Mouse (Mus musculus) C2C12 (cell line): ENCODE results near the gene Sec14l1. TPM values are rescaled to one million over a fixed set of nuclear protein-coding genes. Genes with fewer than 3 reads are reported as not detected.

ENCODE experiments used
- H3K27me3 ChIP-seq: one replicate; pipeline ENCODE4 v1.6.1; 2011; ENCODE audit not compliant: control insufficient read depth, insufficient read depth, insufficient read length
- H3K36me3 ChIP-seq: one replicate; pipeline ENCODE4 v1.6.1; 2011; ENCODE audit not compliant: control insufficient read depth, insufficient read depth
- H3K4me3 ChIP-seq: one replicate; pipeline ENCODE4 v1.5.1; 2011; ENCODE audit warnings: mild to moderate bottlenecking, control low read depth; ENCODE audit not compliant: poor library complexity, insufficient read depth, severe bottlenecking
- H3K79me2 ChIP-seq: one replicate; pipeline ENCODE4 v1.6.1; 2011; ENCODE audit not compliant: control insufficient read depth, insufficient read depth
- H3K79me3 ChIP-seq: one replicate; pipeline ENCODE4 v1.6.1; 2011; ENCODE audit warnings: low read depth, control low read depth
- H3ac ChIP-seq: one replicate; pipeline ENCODE3; 2011; ENCODE audit warnings: low read depth; ENCODE audit not compliant: control insufficient read depth, insufficient read length
- CEBPB ChIP-seq: IDR thresholded peaks from one replicate; pipeline ENCODE4 v1.6.1; 2011; ENCODE audit warnings: low read depth, mild to moderate bottlenecking, control low read depth, moderate library complexity
- CTCF ChIP-seq: IDR thresholded peaks from one replicate; pipeline ENCODE4 v1.5.1; 2011; ENCODE audit not compliant: control insufficient read depth, insufficient read depth, insufficient read length
- FOSL1 ChIP-seq: IDR thresholded peaks from one replicate; pipeline ENCODE4 v1.8.0; 2011; ENCODE audit warnings: mild to moderate bottlenecking, low read length; ENCODE audit not compliant: poor library complexity, insufficient read depth, severe bottlenecking
- MAX ChIP-seq: IDR thresholded peaks from one replicate; pipeline ENCODE4 v1.6.1; 2011; ENCODE audit warnings: mild to moderate bottlenecking, control low read depth
- MYOD1 ChIP-seq: IDR thresholded peaks from one replicate; pipeline ENCODE4 v1.6.1; 2011; ENCODE audit warnings: low read depth; ENCODE audit not compliant: control insufficient read depth, insufficient read length
- MYOG ChIP-seq: IDR thresholded peaks from one replicate; pipeline ENCODE4 v1.6.1; 2011; ENCODE audit not compliant: control insufficient read depth, insufficient read length; ENCODE audit errors: extremely low read depth
- USF1 ChIP-seq: IDR thresholded peaks from one replicate; pipeline ENCODE4 v1.6.1; 2011; ENCODE audit warnings: low read depth, mild to moderate bottlenecking, control low read depth, moderate library complexity
- polyA plus RNA-seq: library from polyadenylated mRNA; unstranded; fragments of >200 nt; fragmentation: generic; extraction: Trizol; gene quantifications from one replicate; pipeline ENCODE4 v1.2.1, GENCODE M21; 2012; ENCODE audit warnings: missing spikeins

Sec14l1 gene
- polyA plus RNA-seq, 1 experiment: 41.9 TPM

DNA sequence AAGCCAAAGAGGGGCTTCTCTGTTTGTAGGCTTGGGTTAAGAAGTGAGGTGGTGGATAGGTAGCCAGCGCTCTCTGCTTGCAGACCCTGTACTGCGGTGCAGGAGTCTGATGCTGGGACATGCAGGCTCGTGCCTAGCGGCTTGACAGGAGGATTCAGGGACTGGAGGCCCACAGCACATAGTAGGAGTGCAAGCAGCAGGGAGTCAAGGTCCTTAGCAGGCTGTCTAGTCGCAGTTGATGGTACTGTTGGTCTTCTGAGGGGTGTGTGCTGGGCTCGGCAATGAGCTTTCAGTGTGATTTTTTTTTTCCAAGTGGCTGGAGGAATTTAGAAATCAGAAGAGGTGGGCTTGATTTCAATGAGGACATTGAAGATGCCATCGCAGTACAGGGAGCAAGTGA lies 36.5 kb downstream of the Sec14l1 start:
- no peak for TF ChIP-seq MYOG
- H3K79me2 ChIP-seq: no peaks in the 10 kb centered on the region
- no peaks in the 10 kb centered on the region for H3K79me3 ChIP-seq
- H3K36me3 ChIP-seq: peaks cover 71% of the 10 kb centered on the region
- no peaks in the 10 kb centered on the region for H3K27me3 ChIP-seq
- no peak overlapping the region for H3K4me3 ChIP-seq
- H3ac ChIP-seq: no peak overlapping the region

DNA sequence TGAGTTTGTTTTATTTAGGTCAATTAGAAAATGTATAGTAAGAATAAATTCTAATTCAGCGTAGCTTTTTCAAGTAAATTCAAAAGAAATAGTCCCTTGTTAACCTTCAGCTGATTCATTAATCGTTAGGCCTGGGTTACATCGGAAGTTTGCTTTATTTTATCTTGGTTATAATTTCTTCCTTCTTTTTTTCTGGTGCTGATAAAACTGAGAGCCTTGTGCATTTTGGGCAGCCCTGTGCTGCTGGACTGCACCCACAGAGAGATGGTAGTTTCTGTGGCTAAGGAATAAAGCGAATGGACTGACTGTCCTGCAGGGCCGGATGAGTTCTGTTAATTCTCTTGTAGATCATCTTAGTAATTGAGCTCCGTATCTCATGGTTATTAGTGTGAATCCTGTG lies 37.6 kb downstream of the Sec14l1 start:
- H3ac ChIP-seq: no peak overlapping the region
- H3K79me2 ChIP-seq: no peaks in the 10 kb centered on the region
- H3K79me3 ChIP-seq: no peaks in the 10 kb centered on the region
- H3K27me3 ChIP-seq: no peaks in the 10 kb centered on the region
- H3K4me3 ChIP-seq: no peak overlapping the region
- no peak for TF ChIP-seq MYOG
- no peak for TF ChIP-seq USF1
- TF ChIP-seq FOSL1: no peak
- no peak for TF ChIP-seq CEBPB
- TF ChIP-seq MAX: no peak
- no peak for TF ChIP-seq MYOD1
- no peak for TF ChIP-seq CTCF
- peaks cover 71% of the 10 kb centered on the region for H3K36me3 ChIP-seq

DNA sequence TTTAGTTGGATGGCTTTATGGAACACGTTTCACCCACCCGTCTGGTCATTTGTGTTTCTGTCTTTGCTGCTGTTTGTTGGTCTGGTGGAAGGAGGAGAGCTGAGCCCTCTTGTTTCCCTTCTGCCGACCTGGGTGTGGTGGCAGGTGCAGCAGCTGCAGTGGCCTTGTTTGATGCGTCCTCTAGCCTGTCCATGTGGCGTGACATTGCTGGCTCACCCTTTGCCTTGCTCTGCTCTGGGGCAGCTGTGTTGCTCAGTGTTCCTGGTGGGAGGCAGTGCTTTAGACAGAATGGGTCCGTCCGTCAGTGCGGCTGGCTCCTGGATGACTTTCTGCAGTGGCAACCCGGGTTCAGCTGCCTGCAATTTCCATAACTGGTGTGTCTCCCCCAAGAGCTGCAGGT lies 38.6 kb downstream of the Sec14l1 start:
- H3K27me3 ChIP-seq: no peaks in the 10 kb centered on the region
- H3ac ChIP-seq: no peak overlapping the region
- H3K79me3 ChIP-seq: no peaks in the 10 kb centered on the region
- TF ChIP-seq USF1 (no peak), CEBPB (no peak), MYOD1 (no peak), MYOG (no peak), FOSL1 (no peak), CTCF (no peak), MAX (no peak)
- H3K36me3 ChIP-seq: peaks cover 68% of the 10 kb centered on the region
- no peak overlapping the region for H3K4me3 ChIP-seq
- no peaks in the 10 kb centered on the region for H3K79me2 ChIP-seq

DNA sequence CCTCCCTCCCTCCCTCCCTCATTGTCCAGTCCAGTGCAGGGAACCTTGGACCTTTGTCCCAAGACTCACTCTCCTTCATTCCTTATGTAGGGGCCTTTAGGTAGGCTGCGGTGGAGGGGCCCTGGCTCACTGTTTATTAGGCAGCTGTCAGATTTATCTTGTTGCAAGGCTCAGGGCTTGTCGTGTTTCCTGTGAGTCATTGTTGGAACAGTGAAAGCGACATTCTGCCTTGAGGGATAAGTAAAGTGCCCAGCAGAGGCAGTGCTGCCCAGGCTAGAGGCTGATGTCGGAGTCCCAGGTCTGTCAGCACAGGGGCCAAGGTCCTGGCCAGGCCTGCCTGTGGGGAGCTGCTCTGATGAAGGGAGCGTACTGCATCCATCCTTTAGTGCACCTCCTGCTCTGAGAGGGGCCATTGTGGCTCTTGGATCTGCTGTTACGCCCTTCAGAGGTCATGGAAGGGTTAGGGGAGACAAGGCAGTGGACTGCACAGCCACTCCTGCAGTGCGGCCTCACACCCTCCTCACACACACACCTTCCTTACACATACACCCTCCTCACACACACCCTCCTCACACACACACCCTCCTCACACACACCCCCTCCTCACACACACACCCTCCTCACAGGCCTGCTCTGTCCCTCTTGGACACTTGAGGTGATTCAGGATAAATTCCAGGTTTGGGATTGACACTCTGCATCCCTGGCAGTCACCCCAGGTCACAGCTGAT lies 39.3 kb downstream of the Sec14l1 start:
- no peak overlapping the region for H3ac ChIP-seq
- H3K36me3 ChIP-seq: peaks cover 65% of the 10 kb centered on the region

DNA sequence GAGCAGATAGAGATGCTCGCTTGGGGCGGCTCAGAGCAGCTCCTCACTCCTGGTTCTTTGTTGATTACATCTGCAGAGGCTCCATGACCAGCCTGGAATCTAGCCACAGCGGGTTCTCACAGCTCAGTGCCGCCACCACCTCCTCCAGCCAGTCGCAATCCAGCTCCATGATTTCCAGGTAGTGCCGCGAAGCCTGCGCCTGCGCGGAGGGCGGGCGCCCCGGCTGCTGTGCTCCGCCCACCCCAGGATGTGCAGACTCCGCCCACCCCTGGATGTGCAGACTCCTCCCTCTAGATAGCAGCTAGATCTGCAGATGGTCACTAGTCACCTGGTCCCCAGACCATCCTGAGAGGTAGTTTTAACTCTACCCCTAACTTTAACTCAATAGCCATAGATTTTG lies 41.8 kb downstream of the Sec14l1 start:
- Histone ChIP-seq H3K4me3 (no peak overlapping the region), H3K27me3 (no peaks in the 10 kb centered on the region), H3K79me3 (no peaks in the 10 kb centered on the region), H3K79me2 (no peaks in the 10 kb centered on the region), H3ac (no peak overlapping the region), H3K36me3 (peaks cover 40% of the 10 kb centered on the region)
- TF ChIP-seq CTCF (no peak), MAX (no peak), CEBPB (no peak), FOSL1 (no peak), MYOG (no peak), USF1 (no peak), MYOD1 (no peak)

More for the DNA sequence above, 39.3 kb downstream of the Sec14l1 start:
- TF ChIP-seq MYOD1 (peak; percentile 39), CTCF (no peak), FOSL1 (no peak), MYOG (no peak), CEBPB (no peak), MAX (no peak)
- no peaks in the 10 kb centered on the region for H3K79me2 ChIP-seq
- H3K79me3 ChIP-seq: no peaks in the 10 kb centered on the region
- H3K4me3 ChIP-seq: no peak overlapping the region
- H3K27me3 ChIP-seq: no peaks in the 10 kb centered on the region

DNA sequence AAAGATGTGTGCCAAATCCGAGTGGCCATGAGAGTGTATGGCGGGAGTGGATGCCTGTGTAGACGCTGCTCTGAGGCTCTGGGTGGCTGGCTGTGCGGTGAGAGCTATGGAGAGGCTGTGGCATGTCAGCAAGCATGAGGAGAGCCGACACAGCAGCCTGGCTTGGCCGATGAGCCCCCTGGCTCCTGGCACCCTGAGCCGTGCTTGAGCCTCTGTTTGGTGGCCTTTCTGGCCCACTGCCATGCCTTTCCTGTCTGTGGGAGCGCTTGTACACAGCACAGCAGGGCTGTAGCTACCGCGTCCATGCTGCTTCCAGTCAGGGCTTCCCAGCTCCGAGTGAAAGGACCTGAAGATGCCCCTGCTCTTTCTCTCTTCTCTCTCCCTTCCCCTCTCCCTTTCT lies 43.4 kb downstream of the Sec14l1 start:
- Histone ChIP-seq H3K36me3 (peaks cover 39% of the 10 kb centered on the region), H3K27me3 (no peaks in the 10 kb centered on the region), H3K79me3 (no peaks in the 10 kb centered on the region), H3K79me2 (no peaks in the 10 kb centered on the region), H3ac (no peak overlapping the region), H3K4me3 (no peak overlapping the region)
- no peak for TF ChIP-seq CEBPB
- TF ChIP-seq USF1: no peak
- no peak for TF ChIP-seq MAX
- no peak for TF ChIP-seq CTCF
- no peak for TF ChIP-seq MYOG
- no peak for TF ChIP-seq FOSL1
